Mouse (Mus musculus): ENCODE results near the gene Calhm4.
A peak's percentile ranks its signal among the peaks of the same experiment; 100 is the strongest.

GRCm38 (mm10) chr10:34019302-34020075, 24.6 kb downstream of the Calhm4 start, which contains the start of gene Rwdd1:
- TF ChIP-seq CTCF (IDR thresholded peaks at IDR 0.05; ENCODE audit: control insufficient read depth, insufficient read depth, insufficient replicate concordance, low read depth, low read length), result no peak
- peak; percentile 76 for TF ChIP-seq POLR2A (IDR thresholded peaks at IDR 0.05; ENCODE audit: control insufficient read depth, low read depth, low read length)

Measured in testis, adult 2 months (tissue).